Mouse (Mus musculus): ENCODE measurements around the gene Enho. TPM values are rescaled to one million over a fixed set of nuclear protein-coding genes. Genes with fewer than 3 reads are reported as not detected.

Gene Enho
- total and polyA plus RNA-seq, 2 experiments from 2014 or later: 146 to 217 TPM

DNA sequence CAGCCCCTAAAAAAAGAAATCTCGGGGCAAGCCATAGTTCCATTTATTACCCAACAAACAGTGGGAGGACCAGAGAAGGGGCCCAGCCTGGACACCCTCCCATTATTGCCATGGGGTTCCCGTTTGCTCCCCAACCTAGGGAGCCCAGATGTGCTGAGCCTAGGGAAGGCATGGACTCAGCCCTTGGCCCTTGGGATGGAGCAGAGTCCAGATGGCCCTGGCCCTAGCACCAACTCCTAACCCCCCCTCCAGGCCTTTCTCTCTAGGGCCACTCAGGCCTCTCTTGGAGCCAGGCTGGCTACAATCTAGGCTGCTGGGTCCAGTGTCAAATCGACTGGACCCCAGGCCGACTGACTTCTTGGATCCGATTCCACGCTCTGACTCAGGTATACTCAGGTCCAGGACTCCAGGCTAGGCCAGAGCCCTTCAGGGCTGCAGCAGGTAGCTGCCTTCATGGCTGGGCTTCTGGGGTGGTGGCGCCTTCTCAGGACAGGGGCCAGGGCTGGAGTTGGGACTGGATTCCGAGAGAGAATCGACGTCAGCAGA is 1.9 kb downstream of the Enho start:
- Histone ChIP-seq H3K9me3 (ENCODE audit: low read length) (no peaks in the 10 kb centered on the region), H3K4me1 (ENCODE audit: insufficient read depth, low read length) (peaks cover 17% of the 10 kb centered on the region), H3K27me3 (ENCODE audit: insufficient read depth, low read length) (no peaks in the 10 kb centered on the region), H3K4me2 (ENCODE audit: low read depth, low read length, poor library complexity, severe bottlenecking) (peak overlapping the region; percentile 64), H3K9ac (replicated peaks; ENCODE audit: low read length, poor library complexity, severe bottlenecking) (peak overlapping the region; percentile 86), H3K4me3 (ENCODE audit: low read depth, low read length) (peak overlapping the region; percentile 48), H3K27ac (ENCODE audit: low read depth, low read length) (no peak overlapping the region), H3K36me3 (ENCODE audit: insufficient read depth, low read length) (peaks cover 4% of the 10 kb centered on the region; the same call in 1 of the 2 replicates)
- DNase-seq (ENCODE audit: low spot score): no peak
- TF ChIP-seq CTCF (IDR thresholded peaks at IDR 0.05): no peak
- no peak for ATAC-seq (ENCODE audit: low FRiP score)
- WGBS: 92% methylated on average over 10 of the region's 10 CpGs

DNA sequence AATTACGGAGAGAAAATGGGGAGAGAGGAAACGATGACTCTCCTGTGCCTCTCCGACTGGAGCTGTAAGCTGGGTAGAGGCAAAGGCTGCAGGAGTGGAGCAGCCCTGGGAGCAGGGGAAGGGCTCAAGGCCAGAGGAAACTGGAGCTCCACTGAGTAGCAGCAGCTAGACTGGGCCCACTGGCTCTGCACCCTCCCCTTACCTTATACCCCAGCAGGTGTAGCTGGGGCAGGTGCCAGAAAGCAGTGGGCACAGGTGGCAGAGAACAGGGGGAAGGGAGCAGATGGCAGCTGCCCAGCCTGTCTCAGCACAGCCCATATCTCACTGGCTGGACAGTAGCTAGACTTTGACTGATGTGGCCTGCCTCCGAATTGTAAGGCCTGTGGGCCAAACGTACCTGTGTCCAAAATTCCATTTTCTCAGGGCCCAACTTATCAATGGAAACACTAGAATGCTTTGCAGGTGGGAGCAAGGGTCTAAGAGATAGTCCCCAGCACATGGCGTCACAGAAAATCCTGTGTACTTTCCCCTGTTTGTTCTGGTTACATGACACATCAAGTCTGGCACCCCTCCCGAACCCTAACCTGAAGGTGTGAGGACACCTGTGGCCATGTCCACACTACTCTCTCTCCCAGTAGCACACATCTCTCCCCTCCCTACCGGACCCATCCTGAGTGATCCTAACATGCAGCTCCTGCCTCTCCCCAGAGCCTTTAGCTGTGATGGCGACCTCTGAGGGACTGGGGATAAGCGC is 3.1 kb downstream of the Enho start:
- H3K9me3 ChIP-seq (ENCODE audit: low read length): no peaks in the 10 kb centered on the region
- no peak overlapping the region for H3K27ac ChIP-seq (ENCODE audit: low read depth, low read length)
- DNase-seq (ENCODE audit: low spot score): no peak
- H3K4me1 ChIP-seq (ENCODE audit: insufficient read depth, low read length): peaks cover 17% of the 10 kb centered on the region
- 0 out of 2 replicates have a peak overlapping the region, but pooled peaks have one; percentile 30 for H3K9ac ChIP-seq (replicated peaks; ENCODE audit: low read length, poor library complexity, severe bottlenecking)
- H3K36me3 ChIP-seq (ENCODE audit: insufficient read depth, low read length): peaks cover 4% of the 10 kb centered on the region; the same call in 1 of the 2 replicates
- ATAC-seq (ENCODE audit: low FRiP score): no peak
- 85% methylated on average over 10 of the region's 10 CpGs for WGBS
- TF ChIP-seq CTCF (IDR thresholded peaks at IDR 0.05): no peak
- no peaks in the 10 kb centered on the region for H3K27me3 ChIP-seq (ENCODE audit: insufficient read depth, low read length)
- no peak overlapping the region for H3K4me3 ChIP-seq (ENCODE audit: low read depth, low read length)
- no peak overlapping the region for H3K4me2 ChIP-seq (ENCODE audit: low read depth, low read length, poor library complexity, severe bottlenecking)

DNA sequence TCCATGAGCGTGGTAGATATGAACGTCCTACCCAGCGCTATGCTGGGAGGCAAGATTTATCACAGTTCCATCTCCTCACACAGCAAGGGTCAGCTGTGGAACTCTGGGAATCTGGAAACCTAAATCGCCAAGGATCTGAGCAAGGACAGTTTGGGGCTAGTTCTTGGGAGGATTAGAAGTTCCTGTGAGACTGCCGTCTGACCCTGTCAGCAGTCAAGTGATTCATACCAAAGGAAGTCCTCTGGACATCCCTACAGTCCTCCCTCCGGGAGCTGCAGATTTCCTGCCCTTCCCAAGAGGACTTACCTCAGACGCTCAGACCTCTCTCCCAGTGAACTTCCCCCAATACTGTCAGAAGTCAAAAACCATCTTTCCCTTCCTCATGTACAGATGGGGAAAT is 3.8 kb downstream of the Enho start:
- DNase-seq (ENCODE audit: low spot score) (no peak), ATAC-seq (ENCODE audit: low FRiP score) (no peak)
- Histone ChIP-seq H3K36me3 (ENCODE audit: insufficient read depth, low read length) (peaks cover 4% of the 10 kb centered on the region; the same call in 1 of the 2 replicates), H3K27me3 (ENCODE audit: insufficient read depth, low read length) (no peaks in the 10 kb centered on the region), H3K4me2 (ENCODE audit: low read depth, low read length, poor library complexity, severe bottlenecking) (no peak overlapping the region), H3K4me1 (ENCODE audit: insufficient read depth, low read length) (peaks cover 21% of the 10 kb centered on the region), H3K9me3 (ENCODE audit: low read length) (no peaks in the 10 kb centered on the region), H3K4me3 (ENCODE audit: low read depth, low read length) (no peak overlapping the region), H3K9ac (replicated peaks; ENCODE audit: low read length, poor library complexity, severe bottlenecking) (no peak overlapping the region), H3K27ac (ENCODE audit: low read depth, low read length) (no peak overlapping the region)
- 57% methylated on average over 7 of the region's 7 CpGs for WGBS
- TF ChIP-seq CTCF (IDR thresholded peaks at IDR 0.05): no peak

DNA sequence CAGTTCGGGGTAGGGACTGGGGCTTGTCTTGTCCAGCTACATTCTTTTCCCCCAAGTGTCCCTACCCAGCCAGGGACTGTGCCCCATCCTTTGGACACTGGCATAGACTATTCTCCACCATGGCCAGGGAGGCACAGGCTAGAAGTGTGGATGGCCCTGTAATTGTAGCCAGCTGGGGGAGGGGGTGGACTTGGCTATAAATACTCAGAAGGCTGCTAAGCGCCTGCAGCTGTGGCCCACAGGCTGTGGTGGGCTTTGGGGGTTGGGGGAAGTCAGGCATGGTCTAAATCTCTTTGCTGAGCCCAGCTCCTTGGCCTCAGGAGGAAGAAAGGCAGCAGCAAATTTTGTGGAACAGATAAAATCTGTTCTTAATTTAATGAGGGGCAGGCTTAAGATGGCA is 4.2 kb downstream of the Enho start:
- peaks cover 4% of the 10 kb centered on the region; the same call in 1 of the 2 replicates for H3K36me3 ChIP-seq (ENCODE audit: insufficient read depth, low read length)
- no peak overlapping the region for H3K4me3 ChIP-seq (ENCODE audit: low read depth, low read length)
- H3K27ac ChIP-seq (ENCODE audit: low read depth, low read length): no peak overlapping the region
- ATAC-seq (ENCODE audit: low FRiP score) (no peak), DNase-seq (ENCODE audit: low spot score) (peak; percentile 50)
- no peaks in the 10 kb centered on the region for H3K27me3 ChIP-seq (ENCODE audit: insufficient read depth, low read length)
- 67% methylated on average over 2 of the region's 2 CpGs for WGBS
- H3K4me2 ChIP-seq (ENCODE audit: low read depth, low read length, poor library complexity, severe bottlenecking): no peak overlapping the region
- no peak for TF ChIP-seq CTCF (IDR thresholded peaks at IDR 0.05)
- H3K9me3 ChIP-seq (ENCODE audit: low read length): no peaks in the 10 kb centered on the region
- H3K9ac ChIP-seq (replicated peaks; ENCODE audit: low read length, poor library complexity, severe bottlenecking): no peak overlapping the region
- peaks cover 23% of the 10 kb centered on the region for H3K4me1 ChIP-seq (ENCODE audit: insufficient read depth, low read length)

DNA sequence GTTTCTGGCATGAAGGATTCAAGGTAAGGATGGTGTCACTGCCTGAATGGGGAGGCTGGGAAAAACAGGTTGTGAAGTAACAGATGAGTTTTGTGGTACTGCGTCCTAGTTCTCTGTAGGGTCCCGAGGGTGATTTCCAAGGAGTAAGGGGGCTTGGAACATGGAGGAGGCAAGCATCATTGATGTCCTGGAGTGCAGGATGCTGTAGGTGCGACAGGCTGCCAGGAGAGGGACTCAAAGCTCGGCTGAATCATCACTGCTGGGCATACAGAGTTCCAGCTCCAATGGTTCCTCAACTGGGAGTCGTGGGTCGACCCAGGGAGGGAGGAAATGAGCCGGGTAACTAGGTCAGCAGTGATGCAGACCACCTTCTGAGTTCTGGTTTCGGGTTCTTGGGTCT is 4.9 kb downstream of the Enho start:
- WGBS: 82% methylated on average over 8 of the region's 8 CpGs

DNA sequence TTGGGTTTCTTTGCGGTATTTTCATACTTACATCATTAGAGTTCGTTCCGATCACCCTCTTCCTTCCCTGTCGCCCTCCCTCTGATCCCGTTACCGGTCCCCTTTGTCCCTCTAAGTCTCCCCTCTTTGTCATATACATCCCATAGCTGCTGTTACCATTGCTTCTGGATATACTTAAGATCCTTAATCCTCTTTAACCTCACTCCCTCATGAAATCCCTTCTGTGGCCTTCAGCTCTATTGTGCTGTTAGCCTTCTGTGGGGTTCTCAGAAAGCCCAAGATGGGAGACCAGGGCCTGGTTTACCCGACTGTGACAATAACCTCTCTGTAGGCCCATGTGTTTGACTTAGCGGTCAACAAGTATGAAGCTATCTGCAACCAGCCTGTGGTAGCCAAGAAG is 5.5 kb downstream of the Enho start:
- H3K4me1 ChIP-seq (ENCODE audit: insufficient read depth, low read length): peaks cover 20% of the 10 kb centered on the region
- no peak for ATAC-seq (ENCODE audit: low FRiP score)

More for the DNA sequence above, 4.9 kb downstream of the Enho start:
- H3K27me3 ChIP-seq (ENCODE audit: insufficient read depth, low read length): no peaks in the 10 kb centered on the region
- no peak overlapping the region for H3K9ac ChIP-seq (replicated peaks; ENCODE audit: low read length, poor library complexity, severe bottlenecking)
- peaks cover 20% of the 10 kb centered on the region for H3K4me1 ChIP-seq (ENCODE audit: insufficient read depth, low read length)
- peak; percentile 29 for TF ChIP-seq CTCF (IDR thresholded peaks at IDR 0.05)
- ATAC-seq (ENCODE audit: low FRiP score) (no peak), DNase-seq (ENCODE audit: low spot score) (no peak)
- H3K36me3 ChIP-seq (ENCODE audit: insufficient read depth, low read length): peaks cover 4% of the 10 kb centered on the region; the same call in 1 of the 2 replicates
- H3K4me3 ChIP-seq (ENCODE audit: low read depth, low read length): no peak overlapping the region
- no peak overlapping the region for H3K27ac ChIP-seq (ENCODE audit: low read depth, low read length)
- no peak overlapping the region for H3K4me2 ChIP-seq (ENCODE audit: low read depth, low read length, poor library complexity, severe bottlenecking)
- H3K9me3 ChIP-seq (ENCODE audit: low read length): no peaks in the 10 kb centered on the region

More for the DNA sequence above, 5.5 kb downstream of the Enho start:
- Histone ChIP-seq H3K9ac (replicated peaks; ENCODE audit: low read length, poor library complexity, severe bottlenecking) (no peak overlapping the region), H3K9me3 (ENCODE audit: low read length) (no peaks in the 10 kb centered on the region), H3K36me3 (ENCODE audit: insufficient read depth, low read length) (peaks cover 4% of the 10 kb centered on the region; the same call in 1 of the 2 replicates), H3K27me3 (ENCODE audit: insufficient read depth, low read length) (no peaks in the 10 kb centered on the region), H3K4me3 (ENCODE audit: low read depth, low read length) (no peak overlapping the region), H3K27ac (ENCODE audit: low read depth, low read length) (no peak overlapping the region), H3K4me2 (ENCODE audit: low read depth, low read length, poor library complexity, severe bottlenecking) (no peak overlapping the region)
- no peak for DNase-seq (ENCODE audit: low spot score)
- TF ChIP-seq CTCF (IDR thresholded peaks at IDR 0.05): no peak
- 46% methylated on average over 8 of the region's 8 CpGs for WGBS
